Mouse (Mus musculus) stomach, embryonic 16.5 days (tissue): ENCODE results near the gene Hddc3. TPM values are rescaled to one million over a fixed set of nuclear protein-coding genes. Genes with fewer than 3 reads are reported as not detected.

Source experiments
- ATAC-seq: fragments of 200-750 bp; cut with Nextera tagmentation; 2 replicates; pipeline ENCODE4 v1.8.0; 2017; ENCODE audit warnings: moderate number of reproducible peaks, moderate TSS enrichment; ENCODE audit not compliant: insufficient read depth, low FRiP score
- H3K27ac ChIP-seq: fragments of 300-500 bp; sonication (generic); 2 replicates; pipeline ENCODE4 v1.5.1; 2014; ENCODE audit warnings: low read length
- H3K27me3 ChIP-seq: fragments of 300-500 bp; sonication (generic); 2 replicates; pipeline ENCODE4 v1.6.1; 2014; ENCODE audit warnings: low read length, control low read depth, mixed read lengths; ENCODE audit not compliant: control insufficient read depth, insufficient read depth
- H3K36me3 ChIP-seq: fragments of 300-500 bp; sonication (generic); 2 replicates; pipeline ENCODE4 v1.6.1; 2014; ENCODE audit warnings: low read length; ENCODE audit not compliant: control insufficient read depth, insufficient read depth
- H3K4me1 ChIP-seq: fragments of 300-500 bp; sonication (generic); 2 replicates; pipeline ENCODE4 v1.6.1; 2014; ENCODE audit warnings: low read length, control low read depth, mixed read lengths; ENCODE audit not compliant: control insufficient read depth, insufficient read depth
- H3K4me2 ChIP-seq: fragments of 300-500 bp; sonication (generic); 2 replicates; pipeline ENCODE4 v1.6.1; 2014; ENCODE audit warnings: low read depth, low read length, mixed read lengths
- H3K4me3 ChIP-seq: fragments of 300-500 bp; sonication (generic); replicated peaks from 2 replicates; pipeline ENCODE4 v1.5.1; 2014; ENCODE audit warnings: mild to moderate bottlenecking, low read length
- H3K9ac ChIP-seq: fragments of 300-500 bp; sonication (generic); 2 replicates; pipeline ENCODE4 v1.6.1; 2014; ENCODE audit warnings: low read length
- H3K9me3 ChIP-seq: fragments of 300-500 bp; sonication (generic); replicated peaks from 2 replicates; pipeline ENCODE4 v1.6.1; 2016; ENCODE audit warnings: low read length, control low read depth; ENCODE audit not compliant: control insufficient read depth
- WGBS: fragments of 180-500 bp; shearing (Covaris S2); extraction: QIAGEN DNeasy Blood & Tissue Kit; methylation state at CpG from one replicate; pipeline ENCODE4 v1.1.7; 2014; 5-methylcytosine and 5-hydroxymethylcytosine counted together
- polyA plus RNA-seq: library from polyadenylated mRNA; unstranded; fragments of >200 nt; fragmentation: Nextera tagmentation; extraction: Ambion mirVana; gene quantifications from 2 replicates; pipeline ENCODE4 v1.2.1, GENCODE M21; 2015

Gene Hddc3
- polyA plus RNA-seq, 1 experiment from 2014 or later: 13.4 TPM

DNA sequence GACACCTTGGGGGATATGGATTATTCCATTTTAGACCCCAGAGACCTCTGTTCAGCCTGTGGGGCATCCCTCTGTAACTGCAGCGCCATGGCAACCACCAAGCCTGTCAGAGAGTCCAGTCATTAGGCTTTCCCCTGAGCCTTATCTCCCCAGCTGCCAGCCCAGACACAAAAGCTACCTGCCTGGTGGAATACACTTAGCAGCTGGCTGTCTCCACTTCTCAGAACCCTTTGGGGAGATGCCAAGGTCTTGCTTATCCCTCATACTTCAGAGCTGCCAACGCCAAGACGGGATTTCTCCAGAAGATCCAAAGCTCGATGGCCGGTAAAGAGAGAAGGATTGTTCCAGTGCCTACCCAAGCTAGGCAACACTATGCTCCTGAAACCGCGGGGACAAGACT lies 1.1 kb upstream of the Hddc3 start:
- no peak overlapping the region for H3K9ac ChIP-seq
- H3K36me3 ChIP-seq: no peaks in the 10 kb centered on the region
- ATAC-seq: no peak
- no peaks in the 10 kb centered on the region for H3K9me3 ChIP-seq
- WGBS: 73% methylated on average over 7 of the region's 7 CpGs
- no peaks in the 10 kb centered on the region for H3K27me3 ChIP-seq
- H3K4me1 ChIP-seq: peaks cover 29% of the 10 kb centered on the region
- no peak overlapping the region for H3K4me3 ChIP-seq
- no peak overlapping the region for H3K27ac ChIP-seq
- H3K4me2 ChIP-seq: no peak overlapping the region

DNA sequence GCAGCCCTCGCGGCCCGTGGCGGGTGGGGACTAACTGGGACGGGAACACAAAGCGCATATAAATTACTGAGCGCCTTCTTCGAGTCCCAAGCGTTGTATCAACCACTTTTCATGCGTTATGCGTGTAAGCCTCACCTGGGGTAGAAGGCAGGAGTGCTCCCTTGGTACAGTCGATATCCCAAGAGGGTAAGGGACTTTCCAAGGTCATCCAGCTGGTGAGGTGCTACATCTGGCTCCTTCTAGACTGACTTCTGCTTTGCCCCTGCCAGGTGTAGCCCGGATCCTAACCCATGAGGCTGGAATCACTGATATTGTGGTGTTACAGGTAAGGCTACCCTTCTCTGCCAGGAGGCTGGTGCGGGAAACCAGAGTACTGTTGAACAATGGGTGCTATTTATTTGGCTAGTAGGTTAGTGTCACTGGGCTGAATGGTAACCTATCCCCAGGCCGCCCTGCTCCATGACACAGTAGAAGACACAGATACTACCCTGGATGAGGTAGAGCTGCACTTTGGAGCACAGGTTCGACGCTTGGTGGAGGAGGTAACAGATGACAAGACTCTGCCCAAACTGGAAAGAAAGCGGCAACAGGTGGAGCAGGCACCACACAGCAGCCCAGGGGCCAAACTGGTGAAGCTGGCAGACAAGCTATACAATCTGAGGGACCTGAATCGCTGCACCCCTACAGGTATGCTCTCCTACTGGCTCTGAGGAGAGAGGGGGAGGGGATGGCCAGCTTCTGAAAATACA lies 540 bp downstream of the Hddc3 start:
- H3K4me2 ChIP-seq: peak overlapping the region; percentile 95
- ATAC-seq: no peak
- WGBS: 21% methylated on average over 19 of the region's 19 CpGs

DNA sequence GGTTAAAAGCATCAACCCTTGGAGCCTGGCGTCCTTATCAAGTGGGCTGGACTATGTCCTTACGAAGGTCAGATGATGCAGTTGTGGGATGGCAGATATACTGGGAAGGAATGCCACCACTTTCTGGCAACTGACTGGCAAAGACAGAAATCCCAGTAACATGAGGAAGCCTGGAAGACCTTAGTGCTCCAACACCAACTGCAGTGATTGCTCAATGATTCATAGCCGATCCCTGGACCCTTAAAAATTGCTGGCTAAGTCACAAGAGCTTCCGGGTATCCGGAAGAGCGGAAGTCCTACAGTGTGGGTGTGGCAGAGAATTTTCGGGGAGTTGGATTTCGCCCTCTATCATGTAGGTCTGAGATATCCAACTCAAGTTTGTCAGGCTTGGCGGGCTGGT lies 3.3 kb downstream of the Hddc3 start:
- Histone ChIP-seq H3K4me3 (no peak overlapping the region), H3K27ac (no peak overlapping the region), H3K9ac (no peak overlapping the region), H3K36me3 (no peaks in the 10 kb centered on the region), H3K27me3 (no peaks in the 10 kb centered on the region), H3K4me2 (no peak overlapping the region), H3K4me1 (peaks cover 14% of the 10 kb centered on the region), H3K9me3 (no peaks in the 10 kb centered on the region)
- WGBS: 94% methylated on average over 9 of the region's 9 CpGs
- ATAC-seq: no peak

More for the DNA sequence above, 540 bp downstream of the Hddc3 start:
- Histone ChIP-seq H3K27me3 (no peaks in the 10 kb centered on the region), H3K36me3 (no peaks in the 10 kb centered on the region), H3K27ac (peak overlapping the region; percentile 69), H3K4me3 (peak overlapping the region; percentile 66), H3K4me1 (peaks cover 30% of the 10 kb centered on the region), H3K9me3 (no peaks in the 10 kb centered on the region), H3K9ac (peak overlapping the region; percentile 89)

DNA sequence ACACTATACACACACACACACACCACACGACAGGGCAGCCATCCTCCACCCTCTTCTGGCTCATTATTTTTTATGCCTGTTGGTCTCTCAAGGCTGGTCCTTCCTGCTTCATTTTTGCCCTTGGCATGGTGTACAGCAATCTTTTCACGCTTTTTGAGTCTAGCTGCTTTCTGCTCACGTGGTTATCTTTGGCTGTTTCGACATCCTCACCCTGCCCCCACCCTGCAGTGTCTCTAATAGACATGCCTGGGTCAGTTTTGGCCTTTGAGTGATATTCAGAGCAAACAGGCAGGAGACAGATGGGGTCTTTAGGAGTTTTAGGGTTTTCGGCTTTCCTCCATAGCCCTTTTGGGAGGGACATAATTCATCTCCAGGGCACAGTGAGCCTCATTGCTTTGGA lies 3.9 kb downstream of the Hddc3 start:
- H3K4me1 ChIP-seq: peaks cover 13% of the 10 kb centered on the region
- no peaks in the 10 kb centered on the region for H3K9me3 ChIP-seq
- no peaks in the 10 kb centered on the region for H3K27me3 ChIP-seq
- 85% methylated on average over 5 of the region's 5 CpGs for WGBS
- H3K4me2 ChIP-seq: no peak overlapping the region
- H3K27ac ChIP-seq: peak overlapping the region; percentile 80; the same call in 1 of the 2 replicates
- H3K4me3 ChIP-seq: no peak overlapping the region
- H3K36me3 ChIP-seq: no peaks in the 10 kb centered on the region
- ATAC-seq: no peak
- H3K9ac ChIP-seq: no peak overlapping the region

DNA sequence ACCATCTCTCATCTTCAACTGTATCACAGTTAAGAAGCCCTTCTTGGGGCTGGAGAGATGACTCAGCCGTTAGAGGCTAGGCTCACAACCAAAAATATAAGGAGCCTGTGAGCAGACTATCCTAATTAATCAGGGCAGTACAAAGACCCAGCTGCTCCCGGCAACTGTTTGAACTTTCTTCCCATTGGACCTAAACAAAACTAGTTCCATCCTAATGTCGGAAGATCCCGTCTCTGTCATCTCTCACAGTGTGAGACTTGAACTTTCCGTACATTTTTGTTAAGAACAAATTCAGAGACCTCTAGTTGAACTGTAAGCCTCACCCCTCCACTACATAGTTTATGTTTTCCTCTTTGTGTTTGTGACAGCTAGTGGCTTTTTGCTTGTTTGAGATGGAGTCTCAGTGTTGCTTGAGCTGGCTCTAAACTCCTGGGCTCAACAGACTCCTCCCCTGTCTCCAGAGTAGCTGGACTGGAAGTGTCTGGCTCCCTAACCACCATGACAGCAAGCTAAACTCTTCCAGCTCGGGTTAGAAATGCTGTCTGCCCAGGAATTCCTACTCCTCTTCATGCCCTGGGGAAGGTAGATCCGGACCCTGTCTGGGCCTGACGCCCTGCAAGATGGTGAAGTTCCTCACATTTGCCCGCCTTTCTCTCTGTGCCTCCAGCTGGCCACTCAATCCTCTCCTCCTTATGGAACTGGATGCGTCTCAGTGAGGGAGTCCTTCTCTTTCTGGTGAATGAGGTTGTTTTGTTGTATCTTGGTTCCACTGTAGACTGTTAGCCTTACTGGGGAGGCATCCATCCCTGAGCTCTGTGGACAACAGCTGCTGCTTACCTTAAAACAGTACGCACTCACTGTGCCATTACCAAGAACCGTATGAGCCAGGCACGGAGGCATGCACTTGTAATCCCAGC lies 5.0 kb downstream of the Hddc3 start:
- Histone ChIP-seq H3K4me2 (no peak overlapping the region), H3K27me3 (no peaks in the 10 kb centered on the region)
- WGBS: 54% methylated on average over 13 of the region's 13 CpGs

DNA sequence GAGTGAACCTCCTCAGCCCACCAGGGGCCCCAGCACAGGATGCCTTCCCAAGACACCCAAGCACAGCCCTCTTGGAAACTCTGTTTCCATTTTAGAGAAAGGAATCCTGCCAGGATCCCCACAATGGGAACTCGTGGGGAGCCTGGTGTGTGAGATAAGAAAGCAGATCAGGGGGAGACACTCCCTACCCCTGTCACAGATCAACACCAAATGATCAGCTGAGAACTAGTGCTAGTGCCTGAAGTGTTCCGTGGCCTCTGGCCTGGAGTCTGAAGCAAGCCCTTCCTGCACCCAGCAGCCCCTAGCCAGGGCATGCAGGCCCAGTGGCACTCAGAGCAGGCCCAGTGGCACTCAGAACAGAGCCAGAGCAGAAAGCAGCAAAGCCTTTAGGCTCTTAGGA lies 7.9 kb downstream of the Hddc3 start:
- Histone ChIP-seq H3K27me3 (no peaks in the 10 kb centered on the region), H3K4me3 (no peak overlapping the region), H3K4me2 (no peak overlapping the region), H3K27ac (no peak overlapping the region), H3K4me1 (peaks cover 6% of the 10 kb centered on the region; the same call in 1 of the 2 replicates), H3K36me3 (no peaks in the 10 kb centered on the region), H3K9ac (no peak overlapping the region), H3K9me3 (no peaks in the 10 kb centered on the region)
- WGBS: 65% methylated on average over 2 of the region's 2 CpGs
- no peak for ATAC-seq

More for the DNA sequence above, 5.0 kb downstream of the Hddc3 start:
- Histone ChIP-seq H3K27ac (peak overlapping the region; percentile 80), H3K4me1 (peaks cover 13% of the 10 kb centered on the region), H3K4me3 (no peak overlapping the region), H3K9ac (no peak overlapping the region), H3K36me3 (no peaks in the 10 kb centered on the region), H3K9me3 (no peaks in the 10 kb centered on the region)
- ATAC-seq: peak; percentile 46; the same call in 1 of the 2 replicates

DNA sequence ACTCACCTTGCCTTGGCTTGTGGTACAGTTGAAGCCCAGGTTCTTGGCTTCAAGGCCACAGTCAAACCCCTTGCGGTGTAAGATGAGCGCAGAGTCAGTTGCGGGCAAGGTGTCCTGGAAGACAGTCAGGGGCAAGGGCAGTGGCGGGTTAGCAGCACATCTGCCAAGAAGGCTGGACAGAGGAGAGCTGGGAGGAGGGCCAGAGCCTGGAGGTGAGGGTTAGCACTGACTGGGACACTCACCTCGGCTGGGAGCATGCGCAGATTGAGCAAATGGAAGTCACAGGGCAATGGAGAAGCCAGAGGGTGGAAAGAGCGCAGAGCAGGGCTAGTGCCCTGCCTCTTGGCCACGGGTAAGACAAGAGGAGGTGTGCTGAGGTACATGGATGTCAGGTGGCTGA lies 10.0 kb downstream of the Hddc3 start:
- H3K9me3 ChIP-seq: no peaks in the 10 kb centered on the region
- H3K36me3 ChIP-seq: no peaks in the 10 kb centered on the region; the same call in 1 of the 2 replicates
- H3K27me3 ChIP-seq: no peaks in the 10 kb centered on the region
- no peak overlapping the region for H3K27ac ChIP-seq
- no peak overlapping the region for H3K4me2 ChIP-seq
- H3K4me1 ChIP-seq: no peaks in the 10 kb centered on the region
- H3K9ac ChIP-seq: no peak overlapping the region; the same call in 1 of the 2 replicates
- ATAC-seq: no peak
- no peak overlapping the region for H3K4me3 ChIP-seq
- 90% methylated on average over 8 of the region's 8 CpGs for WGBS

DNA sequence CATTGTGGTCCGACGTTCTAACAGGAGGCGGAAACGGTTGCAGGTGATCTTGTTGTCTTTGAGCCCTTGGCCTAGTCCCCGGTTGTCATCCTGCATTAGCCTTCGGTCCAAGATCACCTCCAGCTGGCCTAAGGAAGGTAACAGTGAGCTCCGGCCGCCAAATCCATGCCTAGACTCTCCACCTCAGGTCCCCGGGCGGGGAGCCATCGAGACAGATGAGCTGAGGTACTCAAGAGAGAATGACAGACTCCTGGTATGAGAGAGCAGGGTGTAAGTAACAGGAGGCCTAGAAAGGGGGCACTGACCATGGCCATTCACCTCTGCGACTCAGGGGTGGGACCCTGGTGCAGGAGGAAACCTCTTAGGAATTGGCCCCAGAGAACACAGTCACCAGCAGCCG lies 13.4 kb downstream of the Hddc3 start:
- H3K27ac ChIP-seq: no peak overlapping the region
- H3K9ac ChIP-seq: no peak overlapping the region
- WGBS: 89% methylated on average over 13 of the region's 13 CpGs
- peaks cover 8% of the 10 kb centered on the region for H3K36me3 ChIP-seq
- H3K9me3 ChIP-seq: no peaks in the 10 kb centered on the region
- no peaks in the 10 kb centered on the region for H3K4me1 ChIP-seq
- no peak for ATAC-seq
- no peaks in the 10 kb centered on the region for H3K27me3 ChIP-seq
- H3K4me3 ChIP-seq: no peak overlapping the region
- no peak overlapping the region for H3K4me2 ChIP-seq

DNA sequence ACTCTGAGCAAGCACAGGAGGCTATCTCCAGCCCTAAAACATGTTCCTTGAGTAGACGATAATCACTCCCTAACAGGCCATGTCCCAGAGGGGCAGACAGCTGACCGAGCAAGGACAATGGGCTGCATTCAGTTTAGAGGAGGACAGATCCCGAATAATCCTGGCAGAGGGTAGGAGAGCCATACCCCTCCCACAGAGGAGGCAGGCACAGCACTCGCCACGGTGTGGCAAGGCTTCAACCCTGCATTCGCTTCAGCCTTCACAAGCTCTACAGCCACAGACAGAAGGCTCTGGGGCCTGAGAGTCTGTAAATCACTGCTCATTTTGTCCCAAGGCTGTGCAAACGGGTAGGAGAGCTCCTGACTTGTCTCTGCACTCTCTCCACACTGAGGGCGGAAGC lies 14.3 kb downstream of the Hddc3 start:
- Histone ChIP-seq H3K36me3 (peaks cover 8% of the 10 kb centered on the region), H3K4me2 (no peak overlapping the region), H3K9ac (no peak overlapping the region), H3K4me1 (no peaks in the 10 kb centered on the region), H3K27me3 (no peaks in the 10 kb centered on the region), H3K9me3 (no peaks in the 10 kb centered on the region), H3K4me3 (no peak overlapping the region), H3K27ac (no peak overlapping the region)
- WGBS: 69% methylated on average over 8 of the region's 8 CpGs
- no peak for ATAC-seq
